Mouse (Mus musculus) olfactory bulb, adult 2 months (tissue): ENCODE data around the gene Gbp2.

Experiments used
- CTCF ChIP-seq: fragments of 200-500 bp; IDR thresholded peaks from 2 replicates; pipeline ENCODE4 v1.5.1; 2012; ENCODE audit warnings: low read depth, mild to moderate bottlenecking, low read length, moderate library complexity; ENCODE audit not compliant: insufficient read depth
- POLR2A ChIP-seq: fragments of 200-500 bp; IDR thresholded peaks from 2 replicates; pipeline ENCODE4 v1.6.1; 2012; ENCODE audit warnings: mild to moderate bottlenecking, low read depth, low read length, moderate library complexity; ENCODE audit not compliant: insufficient read depth

DNA sequence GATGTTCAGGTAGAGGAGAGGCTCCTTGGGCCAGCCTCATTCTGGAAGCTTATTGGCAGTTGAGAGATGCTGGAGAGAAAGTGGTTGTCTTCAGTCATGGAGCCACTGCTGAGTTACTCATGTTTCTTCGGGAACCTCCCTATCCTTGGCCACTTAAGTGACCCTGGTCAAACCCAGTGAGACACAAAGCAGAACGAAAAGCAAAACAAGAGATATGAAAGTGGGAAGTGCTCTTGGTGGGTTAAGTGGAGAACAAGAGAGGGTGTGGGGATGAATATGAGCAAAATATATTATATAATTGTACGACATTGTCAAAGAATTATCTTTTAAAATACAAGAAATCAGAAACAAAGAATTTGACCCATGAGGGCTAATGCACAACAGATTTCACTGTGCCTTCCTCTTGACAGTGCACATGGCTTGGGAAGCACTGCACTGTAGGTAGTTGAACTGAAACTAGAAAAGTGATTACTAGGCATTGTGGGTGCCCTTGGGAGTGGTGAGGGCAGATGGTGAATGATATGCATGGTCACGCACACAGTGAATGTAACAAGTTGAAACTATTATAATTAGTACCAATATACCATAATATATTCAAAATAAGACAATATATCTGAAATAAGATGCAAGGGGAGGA, 29.9 kb upstream of the Gbp2 start:
- TF ChIP-seq CTCF = no peak
- TF ChIP-seq POLR2A = no peak
